Mouse (Mus musculus): ENCODE data around the gene Gen1. TPM values are rescaled to one million over a fixed set of nuclear protein-coding genes. Genes with fewer than 3 reads are reported as not detected.
A peak's percentile ranks its signal among the peaks of the same experiment; 100 is the strongest.

Gen1 gene
- total and polyA plus RNA-seq, 3 experiments: 13.3 to 70.2 (median 36.2) TPM

- DNase-seq (ENCODE audit: low spot score) (no peak), ATAC-seq (ENCODE audit: extremely low read depth, insufficient number of reproducible peaks, low FRiP score, poor library complexity, severe bottlenecking) (no peak)
Observed at GRCm38 (mm10) chr12:11200711-11201110, 64.9 kb downstream of the Gen1 start.

GRCm38 (mm10) chr12:11198551-11198950 lies 67.0 kb downstream of the Gen1 start:
- DNase-seq (ENCODE audit: low spot score) (no peak), ATAC-seq (ENCODE audit: extremely low read depth, insufficient number of reproducible peaks, low FRiP score, poor library complexity, severe bottlenecking) (no peak)
- Histone ChIP-seq H3K27me3 (ENCODE audit: insufficient read depth, low read length) (0 out of 2 replicates have a peak, but pooled peaks cover 3% of the 10 kb centered on the region), H3K9me3 (replicated peaks) (no peaks in the 10 kb centered on the region), H3K4me1 (ENCODE audit: insufficient read depth, low read depth, low read length) (peaks cover 3% of the 10 kb centered on the region; the same call in 1 of the 2 replicates), H3K36me3 (replicated peaks) (no peaks in the 10 kb centered on the region), H3K4me3 (ENCODE audit: low read depth, low read length) (no peak overlapping the region)
- no peak for TF ChIP-seq GATA1 (IDR thresholded peaks at IDR 0.05; ENCODE audit: borderline replicate concordance, low read length)
- TF ChIP-seq GATA2 (IDR thresholded peaks at IDR 0.05; ENCODE audit: borderline replicate concordance, low read depth, low read length): no peak
- no peak for TF ChIP-seq TAL1 (conservative IDR thresholded peaks at IDR 0.05; ENCODE audit: low read depth, low read length)
- no peak for TF ChIP-seq CTCF (IDR thresholded peaks at IDR 0.05; ENCODE audit: low read depth, low read length)
- no peak for TF ChIP-seq POLR2AphosphoS5 (IDR thresholded peaks at IDR 0.05; ENCODE audit: insufficient replicate concordance, low read depth, low read length)

More at GRCm38 (mm10) chr12:11200711-11201110, 64.9 kb downstream of the Gen1 start:
- H3K4me3 ChIP-seq (ENCODE audit: low read depth, low read length): no peak overlapping the region
- no peak for TF ChIP-seq CTCF (IDR thresholded peaks at IDR 0.05; ENCODE audit: low read depth, low read length)
- H3K9me3 ChIP-seq (replicated peaks): no peaks in the 10 kb centered on the region
- no peaks in the 10 kb centered on the region for H3K4me1 ChIP-seq (ENCODE audit: insufficient read depth, low read depth, low read length)
- no peaks in the 10 kb centered on the region for H3K27me3 ChIP-seq (ENCODE audit: insufficient read depth, low read length)
- no peaks in the 10 kb centered on the region for H3K36me3 ChIP-seq (replicated peaks)

- Histone ChIP-seq H3K36me3 (replicated peaks) (no peaks in the 10 kb centered on the region), H3K4me1 (ENCODE audit: insufficient read depth, low read depth, low read length) (peaks cover 3% of the 10 kb centered on the region; the same call in 1 of the 2 replicates), H3K4me3 (ENCODE audit: low read depth, low read length) (no peak overlapping the region), H3K27me3 (ENCODE audit: insufficient read depth, low read length) (0 out of 2 replicates have a peak, but pooled peaks cover 3% of the 10 kb centered on the region), H3K9me3 (replicated peaks) (no peaks in the 10 kb centered on the region)
- no peak for TF ChIP-seq CTCF (IDR thresholded peaks at IDR 0.05; ENCODE audit: low read depth, low read length)
- TF ChIP-seq GATA2 (IDR thresholded peaks at IDR 0.05; ENCODE audit: borderline replicate concordance, low read depth, low read length): no peak
- TF ChIP-seq GATA1 (IDR thresholded peaks at IDR 0.05; ENCODE audit: borderline replicate concordance, low read length): no peak
- no peak for TF ChIP-seq POLR2AphosphoS5 (IDR thresholded peaks at IDR 0.05; ENCODE audit: insufficient replicate concordance, low read depth, low read length)
- no peak for TF ChIP-seq TAL1 (conservative IDR thresholded peaks at IDR 0.05; ENCODE audit: low read depth, low read length)
- DNase-seq (ENCODE audit: low spot score) (no peak), ATAC-seq (ENCODE audit: extremely low read depth, insufficient number of reproducible peaks, low FRiP score, poor library complexity, severe bottlenecking) (no peak)
Observed at GRCm38 (mm10) chr12:11198026-11198425, 67.6 kb downstream of the Gen1 start.

DNA sequence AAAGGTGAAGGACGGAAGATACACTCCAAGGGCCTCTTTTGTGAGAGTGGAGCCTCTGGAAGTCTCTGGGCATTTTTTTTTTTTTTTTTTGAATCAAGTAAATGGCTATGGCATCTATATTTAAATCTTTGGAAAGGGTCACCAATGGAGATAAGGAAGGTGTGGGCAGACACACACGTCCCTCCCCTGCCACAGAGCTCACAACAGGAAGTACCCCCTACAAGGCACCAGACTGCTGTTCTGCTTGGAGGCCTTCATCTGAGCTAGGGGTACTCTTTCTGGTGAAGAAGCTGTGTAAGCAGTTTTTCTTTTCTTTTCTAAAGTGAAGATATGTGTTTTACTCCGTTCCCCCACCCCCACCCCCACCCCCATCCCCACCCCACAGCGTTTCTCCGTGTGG lies 68.8 kb downstream of the Gen1 start:
- Histone ChIP-seq H3K4me3 (ENCODE audit: low read depth, low read length) (no peak overlapping the region), H3K36me3 (replicated peaks) (no peaks in the 10 kb centered on the region), H3K4me1 (ENCODE audit: insufficient read depth, low read depth, low read length) (peaks cover 3% of the 10 kb centered on the region; the same call in 1 of the 2 replicates), H3K9me3 (replicated peaks) (no peaks in the 10 kb centered on the region), H3K27me3 (ENCODE audit: insufficient read depth, low read length) (0 out of 2 replicates have a peak, but pooled peaks cover 3% of the 10 kb centered on the region)
- no peak for ATAC-seq (ENCODE audit: extremely low read depth, insufficient number of reproducible peaks, low FRiP score, poor library complexity, severe bottlenecking)
- no peak for DNase-seq (ENCODE audit: low spot score)
- TF ChIP-seq TAL1 (conservative IDR thresholded peaks at IDR 0.05; ENCODE audit: low read depth, low read length) (no peak), GATA2 (IDR thresholded peaks at IDR 0.05; ENCODE audit: borderline replicate concordance, low read depth, low read length) (no peak), CTCF (IDR thresholded peaks at IDR 0.05; ENCODE audit: low read depth, low read length) (no peak), POLR2AphosphoS5 (IDR thresholded peaks at IDR 0.05; ENCODE audit: insufficient replicate concordance, low read depth, low read length) (no peak), GATA1 (IDR thresholded peaks at IDR 0.05; ENCODE audit: borderline replicate concordance, low read length) (no peak)

DNA sequence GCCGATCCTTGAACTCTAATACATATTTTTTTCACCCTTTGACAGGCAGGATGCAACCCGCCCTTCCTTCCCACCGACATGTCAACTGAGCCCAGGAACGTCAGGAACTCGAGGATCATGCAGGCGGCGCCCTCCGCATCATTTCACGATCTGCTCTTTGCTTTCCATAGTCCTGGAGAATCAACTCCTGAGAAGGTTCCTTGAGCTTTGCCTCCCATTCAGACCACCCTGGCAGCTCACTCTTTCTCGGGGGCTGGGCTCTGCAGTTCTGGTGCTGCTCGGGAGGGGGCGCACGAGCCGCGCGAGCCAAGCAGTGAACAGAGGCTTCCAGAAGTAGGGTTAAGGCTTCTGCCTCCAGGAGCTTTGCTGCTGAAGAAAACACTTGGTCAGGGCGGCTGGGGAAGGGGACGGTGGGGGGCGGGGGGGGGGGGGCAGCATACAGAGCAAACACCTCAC lies 69.4 kb downstream of the Gen1 start:
- ATAC-seq (ENCODE audit: extremely low read depth, insufficient number of reproducible peaks, low FRiP score, poor library complexity, severe bottlenecking) (no peak), DNase-seq (ENCODE audit: low spot score) (peak; percentile 26)

DNA sequence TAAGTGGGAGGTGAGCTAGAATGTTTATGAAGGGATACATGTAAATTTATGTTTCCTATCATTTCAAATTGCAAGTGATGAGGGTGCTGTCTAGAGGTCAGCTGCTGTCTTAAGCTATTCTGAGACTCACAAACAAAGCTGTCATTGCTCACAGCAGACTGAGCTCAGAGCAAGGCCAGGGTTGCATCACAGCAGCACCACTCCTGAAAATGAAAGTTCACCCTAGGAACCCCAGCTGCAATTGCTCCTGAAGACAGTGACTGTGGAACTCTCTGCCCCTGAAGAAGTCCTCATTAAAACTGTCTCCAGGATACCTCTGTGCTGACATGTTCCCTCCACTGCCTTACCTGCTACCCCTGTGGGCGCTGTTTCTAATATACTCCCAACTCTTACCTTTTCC lies 70.6 kb downstream of the Gen1 start:
- ATAC-seq (ENCODE audit: extremely low read depth, insufficient number of reproducible peaks, low FRiP score, poor library complexity, severe bottlenecking) (no peak), DNase-seq (ENCODE audit: low spot score) (no peak)
- no peak overlapping the region for H3K4me3 ChIP-seq (ENCODE audit: low read depth, low read length)
- H3K4me1 ChIP-seq (ENCODE audit: insufficient read depth, low read depth, low read length): peaks cover 3% of the 10 kb centered on the region; the same call in 1 of the 2 replicates
- H3K36me3 ChIP-seq (replicated peaks): no peaks in the 10 kb centered on the region
- no peak for TF ChIP-seq POLR2AphosphoS5 (IDR thresholded peaks at IDR 0.05; ENCODE audit: insufficient replicate concordance, low read depth, low read length)
- no peak for TF ChIP-seq CTCF (IDR thresholded peaks at IDR 0.05; ENCODE audit: low read depth, low read length)
- no peak for TF ChIP-seq GATA1 (IDR thresholded peaks at IDR 0.05; ENCODE audit: borderline replicate concordance, low read length)
- TF ChIP-seq TAL1 (conservative IDR thresholded peaks at IDR 0.05; ENCODE audit: low read depth, low read length): no peak
- TF ChIP-seq GATA2 (IDR thresholded peaks at IDR 0.05; ENCODE audit: borderline replicate concordance, low read depth, low read length): no peak
- H3K27me3 ChIP-seq (ENCODE audit: insufficient read depth, low read length): 0 out of 2 replicates have a peak, but pooled peaks cover 3% of the 10 kb centered on the region
- H3K9me3 ChIP-seq (replicated peaks): no peaks in the 10 kb centered on the region

More for the DNA sequence above, 69.4 kb downstream of the Gen1 start:
- Histone ChIP-seq H3K27me3 (ENCODE audit: insufficient read depth, low read length) (0 out of 2 replicates have a peak, but pooled peaks cover 3% of the 10 kb centered on the region), H3K36me3 (replicated peaks) (no peaks in the 10 kb centered on the region), H3K4me3 (ENCODE audit: low read depth, low read length) (no peak overlapping the region), H3K9me3 (replicated peaks) (no peaks in the 10 kb centered on the region), H3K4me1 (ENCODE audit: insufficient read depth, low read depth, low read length) (peaks cover 3% of the 10 kb centered on the region; the same call in 1 of the 2 replicates)
- no peak for TF ChIP-seq TAL1 (conservative IDR thresholded peaks at IDR 0.05; ENCODE audit: low read depth, low read length)
- peak; percentile 56 for TF ChIP-seq CTCF (IDR thresholded peaks at IDR 0.05; ENCODE audit: low read depth, low read length)

Other genes starting within 250 kb of the Gen1 start
- gene Kcns3, start 114.7 kb downstream of the Gen1 start, total RNA-seq (2014; fragmentation: Nextera tagmentation): not detected in 2 replicates
- 0.11 and 0.12 TPM in 2 replicates for gene Kcns3, start 114.7 kb downstream of the Gen1 start, total RNA-seq (2017)
- gene Kcns3, start 114.7 kb downstream of the Gen1 start, polyA plus RNA-seq (2012): 0.07 and 0.08 TPM in 2 replicates
- gene Msgn1, start 56.8 kb downstream of the Gen1 start, total RNA-seq (2014; fragmentation: Nextera tagmentation): not detected in 2 replicates
- not detected in 2 replicates for gene Msgn1, start 56.8 kb downstream of the Gen1 start, total RNA-seq (2017)
- not detected in 2 replicates for gene Msgn1, start 56.8 kb downstream of the Gen1 start, polyA plus RNA-seq (2012)
- 108 and 115 TPM in 2 replicates for gene Smc6, start 85 bp upstream of the Gen1 start, total RNA-seq (2014; fragmentation: Nextera tagmentation)
- gene Smc6, start 85 bp upstream of the Gen1 start, total RNA-seq (2017): 75.9 and 97.5 TPM in 2 replicates
- gene Smc6, start 85 bp upstream of the Gen1 start, polyA plus RNA-seq (2012): 130 and 132 TPM in 2 replicates
- gene Vsnl1, start 170.8 kb upstream of the Gen1 start, total RNA-seq (2014; fragmentation: Nextera tagmentation): not detected in 2 replicates
- gene Vsnl1, start 170.8 kb upstream of the Gen1 start, total RNA-seq (2017): 0.16 TPM in 1 of 2 replicates, not detected in the other
- not detected in 2 replicates for gene Vsnl1, start 170.8 kb upstream of the Gen1 start, polyA plus RNA-seq (2012)
- not detected in 2 replicates for gene Rad51ap2, start 190.3 kb upstream of the Gen1 start, total RNA-seq (2014; fragmentation: Nextera tagmentation)
- 0.11 and 0.12 TPM in 2 replicates for gene Rad51ap2, start 190.3 kb upstream of the Gen1 start, total RNA-seq (2017)
- not detected in 2 replicates for gene Rad51ap2, start 190.3 kb upstream of the Gen1 start, polyA plus RNA-seq (2012)